Mouse (Mus musculus): Measurements from ENCODE around the gene Cyp2ab1. TPM values are rescaled to one million over a fixed set of nuclear protein-coding genes. Genes with fewer than 3 reads are reported as not detected.

Gene Cyp2ab1
- polyA plus RNA-seq (2014; fragmentation: Illumina TruSeq; extraction: RNeasy Lipid Tissue Mini Kit (QIAGEN cat#74804); ENCODE audit: low read depth, low replicate concordance), result 1.8 TPM

GRCm38 (mm10) chr16:20325286-20325685 lies at the start of gene Cyp2ab1:
Gene Cyp2ab1 (minus strand): TSS chr16:20325404.

GRCm38 (mm10) chr16:20301770-20302649 lies 23.2 kb downstream of the Cyp2ab1 start, which contains the start of gene Parl:
Gene Parl (minus strand): TSS chr16:20302387.

Other genes starting within 250 kb of the Cyp2ab1 start
- 28.8 TPM for gene Klhl24, start 227.9 kb downstream of the Cyp2ab1 start, polyA plus RNA-seq (2014; fragmentation: Illumina TruSeq; extraction: RNeasy Lipid Tissue Mini Kit (QIAGEN cat#74804); ENCODE audit: low read depth, low replicate concordance)
- gene Yeats2, start 184.3 kb downstream of the Cyp2ab1 start, polyA plus RNA-seq (2014; fragmentation: Illumina TruSeq; extraction: RNeasy Lipid Tissue Mini Kit (QIAGEN cat#74804); ENCODE audit: low read depth, low replicate concordance), result 27.6 TPM
- 0.09 TPM for gene Map6d1, start 84.0 kb downstream of the Cyp2ab1 start, polyA plus RNA-seq (2014; fragmentation: Illumina TruSeq; extraction: RNeasy Lipid Tissue Mini Kit (QIAGEN cat#74804); ENCODE audit: low read depth, low replicate concordance)
- gene Parl, start 23.0 kb downstream of the Cyp2ab1 start, polyA plus RNA-seq (2014; fragmentation: Illumina TruSeq; extraction: RNeasy Lipid Tissue Mini Kit (QIAGEN cat#74804); ENCODE audit: low read depth, low replicate concordance), result 56.0 TPM
- 55.7 TPM for gene Abcc5, start 101.0 kb upstream of the Cyp2ab1 start, polyA plus RNA-seq (2014; fragmentation: Illumina TruSeq; extraction: RNeasy Lipid Tissue Mini Kit (QIAGEN cat#74804); ENCODE audit: low read depth, low replicate concordance)
- 41.3 TPM for gene Eif2b5, start 173.4 kb upstream of the Cyp2ab1 start, polyA plus RNA-seq (2014; fragmentation: Illumina TruSeq; extraction: RNeasy Lipid Tissue Mini Kit (QIAGEN cat#74804); ENCODE audit: low read depth, low replicate concordance)
- 25.8 TPM for gene Dvl3, start 191.6 kb upstream of the Cyp2ab1 start, polyA plus RNA-seq (2014; fragmentation: Illumina TruSeq; extraction: RNeasy Lipid Tissue Mini Kit (QIAGEN cat#74804); ENCODE audit: low read depth, low replicate concordance)
- 227 TPM for gene Ap2m1, start 210.1 kb upstream of the Cyp2ab1 start, polyA plus RNA-seq (2014; fragmentation: Illumina TruSeq; extraction: RNeasy Lipid Tissue Mini Kit (QIAGEN cat#74804); ENCODE audit: low read depth, low replicate concordance)
- 46.9 TPM for gene Abcf3, start 223.2 kb upstream of the Cyp2ab1 start, polyA plus RNA-seq (2014; fragmentation: Illumina TruSeq; extraction: RNeasy Lipid Tissue Mini Kit (QIAGEN cat#74804); ENCODE audit: low read depth, low replicate concordance)

All from adipose tissue, adult 10 weeks (tissue).